Mouse (Mus musculus) spleen, postnatal 10 days (tissue): Measurements from ENCODE around the gene Wdr20.
"Not testable (repeated sequence)": the region's sequence is repeated elsewhere in the genome, so short reads cannot be mapped to it uniquely, and the experiment has no call there.

Experiments
- DNase-seq, 2 experiments: peaks; one replicate each; pipeline ENCODE4 v3.0.0; 2021 to 2022; ENCODE audit warnings: low spot score in 2 of 2

Gene Wdr20

GRCm38 (mm10) chr12:110713784-110714183 lies 24.0 kb upstream of the Wdr20 start:
- DNase-seq = peak in 1 of 2 experiments; percentile 47

- DNase-seq = no peak
Observed at GRCm38 (mm10) chr12:110714215-110714614, 23.5 kb upstream of the Wdr20 start.

- DNase-seq = no peak
Observed at GRCm38 (mm10) chr12:110716004-110716403, 21.7 kb upstream of the Wdr20 start.

- DNase-seq = no peak
Observed at GRCm38 (mm10) chr12:110725051-110725450, 12.7 kb upstream of the Wdr20 start.

GRCm38 (mm10) chr12:110725489-110725888 lies 12.3 kb upstream of the Wdr20 start:
- DNase-seq = no peak

GRCm38 (mm10) chr12:110726428-110726827 lies 11.3 kb upstream of the Wdr20 start:
- DNase-seq = no peak

GRCm38 (mm10) chr12:110733254-110733653 lies 4.5 kb upstream of the Wdr20 start:
- not testable (repeated sequence) for DNase-seq

- DNase-seq = no peak
Observed at GRCm38 (mm10) chr12:110736641-110737040, 1.1 kb upstream of the Wdr20 start.

GRCm38 (mm10) chr12:110738158-110738921 lies 596 bp downstream of the Wdr20 start:
- peak; percentile 57 to 67 for DNase-seq

GRCm38 (mm10) chr12:110750770-110751439 lies 13.2 kb downstream of the Wdr20 start:
- DNase-seq = no peak

GRCm38 (mm10) chr12:110752703-110753102 lies 15.0 kb downstream of the Wdr20 start:
- DNase-seq = no peak

- DNase-seq = no peak
Observed at GRCm38 (mm10) chr12:110753976-110754375, 16.2 kb downstream of the Wdr20 start.

- no peak for DNase-seq
Observed at GRCm38 (mm10) chr12:110757161-110757560, 19.4 kb downstream of the Wdr20 start.

- DNase-seq = no peak
Observed at GRCm38 (mm10) chr12:110758932-110759331, 21.2 kb downstream of the Wdr20 start.

GRCm38 (mm10) chr12:110762321-110762720 lies 24.6 kb downstream of the Wdr20 start:
- DNase-seq = no peak

- no peak for DNase-seq
Observed at GRCm38 (mm10) chr12:110764531-110764930, 26.8 kb downstream of the Wdr20 start.

- DNase-seq = no peak
Observed at GRCm38 (mm10) chr12:110768562-110768961, 30.8 kb downstream of the Wdr20 start.

GRCm38 (mm10) chr12:110769660-110770297 lies 32.0 kb downstream of the Wdr20 start:
- DNase-seq = no peak

GRCm38 (mm10) chr12:110770479-110771247 lies 32.9 kb downstream of the Wdr20 start:
- peak in 1 of 2 experiments; percentile 29 for DNase-seq

- no peak for DNase-seq
Observed at GRCm38 (mm10) chr12:110771961-110772360, 34.2 kb downstream of the Wdr20 start.

GRCm38 (mm10) chr12:110775628-110776426 lies 38.1 kb downstream of the Wdr20 start:
- peak in 1 of 2 experiments; percentile 31 for DNase-seq
